Mouse (Mus musculus): ENCODE results near the gene Rnd1. TPM values are rescaled to one million over a fixed set of nuclear protein-coding genes. Genes with fewer than 3 reads are reported as not detected.
A peak's percentile ranks its signal among the peaks of the same experiment; 100 is the strongest.

Rnd1 gene
- polyA plus RNA-seq (2012; ENCODE audit: insufficient read depth, insufficient read length, missing spikeins): 1.1 TPM in 2 replicates

GRCm38 (mm10) chr15:98676940-98677728 is at the start of gene Rnd1:
Gene Rnd1 (minus strand): TSS chr15:98677461.
- TF ChIP-seq CTCF (IDR thresholded peaks at IDR 0.05; ENCODE audit: low read depth, low read length) (no peak), POLR2A (IDR thresholded peaks at IDR 0.05; ENCODE audit: borderline replicate concordance, low read depth, low read length) (no peak; the same call in 1 of the 2 replicates)
- Histone ChIP-seq H3K27ac (ENCODE audit: insufficient read depth, low read depth, low read length) (no peak within 1 kb of the TSS), H3K4me3 (ENCODE audit: insufficient read depth, low read length) (peak within 1 kb of the TSS; percentile 53), H3K4me1 (ENCODE audit: control insufficient read depth, insufficient read depth, low read length) (peaks cover 18% of the 10 kb centered on the region)

- Histone ChIP-seq H3K4me1 (ENCODE audit: control insufficient read depth, insufficient read depth, low read length) (peaks cover 15% of the 10 kb centered on the region), H3K4me3 (ENCODE audit: insufficient read depth, low read length) (peak overlapping the region; percentile 75), H3K27ac (ENCODE audit: insufficient read depth, low read depth, low read length) (no peak overlapping the region)
- TF ChIP-seq CTCF (IDR thresholded peaks at IDR 0.05; ENCODE audit: low read depth, low read length) (no peak), POLR2A (IDR thresholded peaks at IDR 0.05; ENCODE audit: borderline replicate concordance, low read depth, low read length) (no peak)
These were observed 49.5 kb upstream of the Rnd1 start for GRCm38 (mm10) chr15:98726746-98727145.

GRCm38 (mm10) chr15:98726079-98726478 is 48.8 kb upstream of the Rnd1 start:
- H3K4me3 ChIP-seq (ENCODE audit: insufficient read depth, low read length): no peak overlapping the region
- peaks cover 13% of the 10 kb centered on the region for H3K4me1 ChIP-seq (ENCODE audit: control insufficient read depth, insufficient read depth, low read length)
- no peak overlapping the region for H3K27ac ChIP-seq (ENCODE audit: insufficient read depth, low read depth, low read length)
- no peak for TF ChIP-seq POLR2A (IDR thresholded peaks at IDR 0.05; ENCODE audit: borderline replicate concordance, low read depth, low read length)
- no peak for TF ChIP-seq CTCF (IDR thresholded peaks at IDR 0.05; ENCODE audit: low read depth, low read length)

- no peak overlapping the region for H3K4me3 ChIP-seq (ENCODE audit: insufficient read depth, low read length)
- no peak overlapping the region for H3K27ac ChIP-seq (ENCODE audit: insufficient read depth, low read depth, low read length)
- H3K4me1 ChIP-seq (ENCODE audit: control insufficient read depth, insufficient read depth, low read length): peaks cover 12% of the 10 kb centered on the region
- TF ChIP-seq POLR2A (IDR thresholded peaks at IDR 0.05; ENCODE audit: borderline replicate concordance, low read depth, low read length): no peak
- TF ChIP-seq CTCF (IDR thresholded peaks at IDR 0.05; ENCODE audit: low read depth, low read length): no peak
These were observed 47.2 kb upstream of the Rnd1 start for GRCm38 (mm10) chr15:98724441-98724840.

DNA sequence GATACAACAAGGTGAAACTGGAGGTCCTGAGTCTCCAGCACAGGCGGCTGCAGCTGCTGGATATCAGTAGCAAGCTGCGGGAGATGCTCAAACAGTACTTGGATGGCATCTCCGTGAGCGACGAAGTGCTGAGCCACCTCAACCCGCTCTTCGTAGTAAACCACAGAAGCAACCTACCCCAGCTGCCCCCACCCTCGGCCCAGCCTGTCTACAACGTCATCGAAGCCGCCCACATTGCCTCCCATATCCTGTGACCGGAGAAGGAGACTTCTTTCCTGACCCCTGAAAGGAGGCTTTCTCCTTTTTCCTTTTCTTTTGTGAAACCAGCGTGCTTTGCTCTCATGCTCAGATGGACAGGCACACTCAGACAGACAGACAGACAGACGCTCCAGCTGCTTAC is 45.6 kb upstream of the Rnd1 start:
- Histone ChIP-seq H3K4me3 (ENCODE audit: insufficient read depth, low read length) (no peak overlapping the region), H3K4me1 (ENCODE audit: control insufficient read depth, insufficient read depth, low read length) (peaks cover 5% of the 10 kb centered on the region), H3K27ac (ENCODE audit: insufficient read depth, low read depth, low read length) (no peak overlapping the region)
- TF ChIP-seq CTCF (IDR thresholded peaks at IDR 0.05; ENCODE audit: low read depth, low read length): no peak
- no peak for TF ChIP-seq POLR2A (IDR thresholded peaks at IDR 0.05; ENCODE audit: borderline replicate concordance, low read depth, low read length)

DNA sequence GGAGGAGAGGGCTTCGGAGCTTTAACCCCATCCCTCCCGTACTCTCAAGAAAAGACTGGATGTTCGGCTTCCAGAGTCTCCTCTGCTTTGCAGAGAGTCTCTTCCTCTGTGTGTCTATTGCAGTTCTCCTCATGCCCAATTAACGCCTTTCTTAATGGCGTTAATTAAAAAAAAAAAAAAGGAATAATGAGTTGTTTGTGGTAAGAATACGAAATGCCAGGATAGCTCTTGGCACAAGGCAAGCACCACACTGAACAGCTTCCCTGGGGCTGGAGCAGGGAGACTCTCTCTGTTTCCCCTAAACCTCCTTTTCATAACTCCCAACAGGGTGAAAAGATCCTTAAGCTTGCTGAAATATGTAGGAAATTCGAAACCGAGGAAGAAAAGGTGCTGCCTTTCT is 44.9 kb upstream of the Rnd1 start:
- TF ChIP-seq POLR2A (IDR thresholded peaks at IDR 0.05; ENCODE audit: borderline replicate concordance, low read depth, low read length) (no peak), CTCF (IDR thresholded peaks at IDR 0.05; ENCODE audit: low read depth, low read length) (no peak)
- Histone ChIP-seq H3K4me1 (ENCODE audit: control insufficient read depth, insufficient read depth, low read length) (peaks cover 5% of the 10 kb centered on the region), H3K4me3 (ENCODE audit: insufficient read depth, low read length) (no peak overlapping the region), H3K27ac (ENCODE audit: insufficient read depth, low read depth, low read length) (no peak overlapping the region)

DNA sequence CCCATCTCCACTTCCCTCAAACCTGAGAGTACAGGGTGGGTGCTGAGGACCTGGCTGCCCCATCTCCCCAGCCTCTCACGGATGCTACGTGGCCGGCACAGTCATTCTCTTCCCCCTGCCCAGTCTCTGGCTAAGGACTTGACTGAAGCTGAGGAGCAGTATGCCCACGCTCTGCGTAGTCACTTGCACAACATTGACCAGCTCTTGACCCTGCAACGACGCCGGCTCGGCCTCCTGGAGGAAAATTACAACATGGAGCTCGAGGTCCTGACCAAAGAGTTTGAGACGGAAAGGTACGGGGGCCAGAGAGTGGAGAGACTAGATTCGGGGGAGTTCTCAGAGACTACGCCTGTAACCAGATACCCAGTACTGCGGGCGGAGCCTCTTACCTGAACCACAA is 40.0 kb upstream of the Rnd1 start:
- TF ChIP-seq POLR2A (IDR thresholded peaks at IDR 0.05; ENCODE audit: borderline replicate concordance, low read depth, low read length) (no peak), CTCF (IDR thresholded peaks at IDR 0.05; ENCODE audit: low read depth, low read length) (no peak)
- H3K27ac ChIP-seq (ENCODE audit: insufficient read depth, low read depth, low read length): no peak overlapping the region
- H3K4me3 ChIP-seq (ENCODE audit: insufficient read depth, low read length): no peak overlapping the region
- H3K4me1 ChIP-seq (ENCODE audit: control insufficient read depth, insufficient read depth, low read length): peaks cover 16% of the 10 kb centered on the region

GRCm38 (mm10) chr15:98714230-98714652 is 37.0 kb upstream of the Rnd1 start:
- peaks cover 16% of the 10 kb centered on the region for H3K4me1 ChIP-seq (ENCODE audit: control insufficient read depth, insufficient read depth, low read length)
- no peak for TF ChIP-seq CTCF (IDR thresholded peaks at IDR 0.05; ENCODE audit: low read depth, low read length)
- no peak for TF ChIP-seq POLR2A (IDR thresholded peaks at IDR 0.05; ENCODE audit: borderline replicate concordance, low read depth, low read length)
- no peak overlapping the region for H3K4me3 ChIP-seq (ENCODE audit: insufficient read depth, low read length)
- no peak overlapping the region for H3K27ac ChIP-seq (ENCODE audit: insufficient read depth, low read depth, low read length)

DNA sequence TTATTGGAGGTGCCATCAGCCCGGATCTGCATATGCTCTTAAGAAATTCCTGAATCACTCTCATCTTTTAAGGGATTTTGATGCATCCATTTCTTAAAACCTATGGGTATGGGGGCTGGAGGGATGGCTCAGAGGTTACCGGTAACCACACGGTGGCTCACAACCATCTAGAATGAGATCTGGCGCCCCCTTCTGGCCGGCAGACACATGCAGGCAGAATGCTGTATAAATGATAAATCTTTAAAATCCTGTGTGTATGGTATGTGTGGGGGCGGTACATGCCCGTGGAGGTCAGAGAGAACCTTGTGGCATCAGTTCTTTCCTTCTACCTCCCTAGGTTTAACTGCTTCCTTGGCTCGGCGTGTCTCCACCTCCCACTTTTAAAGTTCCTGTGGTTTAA is 33.2 kb upstream of the Rnd1 start:
- Histone ChIP-seq H3K27ac (ENCODE audit: insufficient read depth, low read depth, low read length) (no peak overlapping the region), H3K4me3 (ENCODE audit: insufficient read depth, low read length) (no peak overlapping the region), H3K4me1 (ENCODE audit: control insufficient read depth, insufficient read depth, low read length) (peaks cover 20% of the 10 kb centered on the region)
- TF ChIP-seq CTCF (IDR thresholded peaks at IDR 0.05; ENCODE audit: low read depth, low read length): peak; percentile 98
- no peak for TF ChIP-seq POLR2A (IDR thresholded peaks at IDR 0.05; ENCODE audit: borderline replicate concordance, low read depth, low read length)

DNA sequence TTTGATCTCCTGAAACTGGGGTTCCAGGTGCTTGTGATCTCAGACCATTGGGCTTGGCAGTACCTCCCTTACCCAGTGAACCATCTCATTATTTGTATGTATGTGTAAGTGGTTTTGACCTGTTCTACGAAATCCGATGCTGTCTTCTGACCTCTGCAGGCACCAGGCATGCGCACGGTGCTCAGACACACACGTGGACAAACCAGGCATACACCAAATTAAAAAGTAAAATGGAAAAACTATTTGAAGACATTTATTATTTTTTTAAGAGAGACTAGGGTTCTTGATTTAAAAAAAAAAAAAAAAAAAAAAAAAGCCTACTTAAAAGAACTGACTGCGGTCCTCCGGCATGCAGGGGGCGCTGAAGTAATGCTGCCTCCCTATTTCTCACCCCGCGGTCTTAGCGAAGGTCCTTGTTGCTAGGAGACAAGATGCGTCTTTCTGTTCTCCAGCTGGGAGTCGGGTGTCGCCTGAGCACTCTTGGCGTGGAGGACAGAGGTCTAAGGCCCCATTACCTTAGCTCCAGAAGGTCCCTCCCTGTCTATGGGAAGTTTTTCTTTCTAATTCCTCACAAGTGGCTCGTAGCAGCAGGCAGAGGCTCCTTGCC is 30.6 kb upstream of the Rnd1 start, which contains the start of gene Ccdc65:
Gene Ccdc65 (plus strand): TSS at position 442 of the 607 bp plus-strand sequence.
- Histone ChIP-seq H3K4me3 (ENCODE audit: insufficient read depth, low read length) (peak within 1 kb of the TSS; percentile 61), H3K4me1 (ENCODE audit: control insufficient read depth, insufficient read depth, low read length) (peaks cover 4% of the 10 kb centered on the region), H3K27ac (ENCODE audit: insufficient read depth, low read depth, low read length) (no peak within 1 kb of the TSS)
- TF ChIP-seq POLR2A (IDR thresholded peaks at IDR 0.05; ENCODE audit: borderline replicate concordance, low read depth, low read length) (no peak), CTCF (IDR thresholded peaks at IDR 0.05; ENCODE audit: low read depth, low read length) (peak; percentile 51)

All from bone marrow macrophage, adult 2 months (primary cell).